ENCODE assay signal across 8 mouse cellular contexts in the genomic region with DNA sequence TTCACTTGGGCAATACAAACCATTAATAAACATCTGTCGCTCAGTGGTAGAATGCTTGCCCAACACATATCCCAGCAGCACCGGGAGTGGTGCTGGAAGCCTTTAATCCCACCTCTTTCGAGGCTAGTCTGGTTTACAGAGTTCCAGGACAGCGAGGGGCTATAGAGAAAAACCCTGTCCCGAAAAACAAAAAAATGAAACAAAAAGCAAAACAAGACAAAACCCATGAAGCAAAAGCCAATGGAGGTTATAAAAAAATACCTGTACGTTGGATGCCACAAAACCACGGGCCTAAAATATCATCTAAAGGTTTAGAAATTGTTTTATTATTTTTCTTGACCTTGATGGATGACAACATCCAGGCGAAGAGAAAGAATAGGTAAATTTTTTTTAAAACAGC. TPM values are rescaled to one million over a fixed set of nuclear protein-coding genes. Genes with fewer than 3 reads are reported as not detected.
DNase-seq lines count a peak whose midpoint lies in the region; ATAC-seq lines count a peak whose summit lies in the region.

No protein-coding gene starts in this region.

- H3K36me3 ChIP-seq in lung, embryonic 15.5 days, result peaks cover 3% of the 10 kb centered on the region; the same call in 1 of the 2 replicates
- H3K36me3 ChIP-seq in forebrain, embryonic 12.5 days (replicated peaks), result peaks cover 6% of the 10 kb centered on the region; the same call in 1 of the 2 replicates
- peaks cover 13% of the 10 kb centered on the region for H3K36me3 ChIP-seq in liver, embryonic 12.5 days
- 0 out of 2 replicates have a peak, but pooled peaks cover 3% of the 10 kb centered on the region for H3K36me3 ChIP-seq in stomach, embryonic 15.5 days

- no peak for DNase-seq in lung, postnatal 4 days
- no peak for DNase-seq in cerebellum, adult 9-10 months
- DNase-seq in adrenal gland, postnatal 10 days, result no peak
- no peak for DNase-seq in urinary bladder, postnatal 36 days (ENCODE audit: low spot score in 2 of 2)

- H3K9me3 ChIP-seq in lung, embryonic 15.5 days, result no peaks in the 10 kb centered on the region
- no peaks in the 10 kb centered on the region for H3K9me3 ChIP-seq in forebrain, embryonic 12.5 days
- H3K9me3 ChIP-seq in liver, embryonic 12.5 days (replicated peaks), result no peaks in the 10 kb centered on the region
- H3K9me3 ChIP-seq in stomach, embryonic 15.5 days, result no peaks in the 10 kb centered on the region

- H3K27ac ChIP-seq in lung, embryonic 15.5 days, result peak overlapping the region; percentile 51; the same call in 1 of the 2 replicates
- H3K27ac ChIP-seq in forebrain, embryonic 12.5 days, result 0 out of 2 replicates have a peak overlapping the region, but pooled peaks have one; percentile 10
- peak overlapping the region; percentile 80 for H3K27ac ChIP-seq in liver, embryonic 12.5 days
- H3K27ac ChIP-seq in stomach, embryonic 15.5 days, result peak overlapping the region; percentile 79; the same call in 1 of the 2 replicates

- no peaks in the 10 kb centered on the region for H3K27me3 ChIP-seq in lung, embryonic 15.5 days
- H3K27me3 ChIP-seq in forebrain, embryonic 12.5 days, result no peaks in the 10 kb centered on the region
- H3K27me3 ChIP-seq in liver, embryonic 12.5 days (replicated peaks), result no peaks in the 10 kb centered on the region
- no peaks in the 10 kb centered on the region for H3K27me3 ChIP-seq in stomach, embryonic 15.5 days (replicated peaks)

- H3K4me2 ChIP-seq in lung, embryonic 15.5 days, result peak overlapping the region; percentile 90
- H3K4me2 ChIP-seq in forebrain, embryonic 12.5 days, result peak overlapping the region; percentile 56
- H3K4me2 ChIP-seq in liver, embryonic 12.5 days, result peak overlapping the region; percentile 93
- peak overlapping the region; percentile 65 for H3K4me2 ChIP-seq in stomach, embryonic 15.5 days

- no peak for ATAC-seq in lung, embryonic 15.5 days (ENCODE audit: borderline replicate concordance, extremely low read depth, low FRiP score, low TSS enrichment)
- 0 out of 2 replicates have a peak, but pooled peaks have one; percentile 1 for ATAC-seq in forebrain, embryonic 12.5 days (ENCODE audit: low FRiP score)
- ATAC-seq in liver, embryonic 12.5 days, result no peak
- ATAC-seq in stomach, embryonic 15.5 days (ENCODE audit: insufficient read depth, low FRiP score, low read depth), result no peak

- peaks cover 53% of the 10 kb centered on the region for H3K4me1 ChIP-seq in lung, embryonic 15.5 days
- peaks cover 48% of the 10 kb centered on the region for H3K4me1 ChIP-seq in forebrain, embryonic 12.5 days
- peaks cover 47% of the 10 kb centered on the region for H3K4me1 ChIP-seq in liver, embryonic 12.5 days
- H3K4me1 ChIP-seq in stomach, embryonic 15.5 days, result peaks cover 39% of the 10 kb centered on the region

- H3K4me3 ChIP-seq in lung, embryonic 15.5 days, result peak overlapping the region; percentile 76
- peak overlapping the region; percentile 78 for H3K4me3 ChIP-seq in forebrain, embryonic 12.5 days (replicated peaks)
- peak overlapping the region; percentile 86 for H3K4me3 ChIP-seq in liver, embryonic 12.5 days
- H3K4me3 ChIP-seq in stomach, embryonic 15.5 days (replicated peaks), result peak overlapping the region; percentile 79

- peak overlapping the region; percentile 70 for H3K9ac ChIP-seq in lung, embryonic 15.5 days
- H3K9ac ChIP-seq in forebrain, embryonic 12.5 days, result peak overlapping the region; percentile 81; the same call in 1 of the 2 replicates
- peak overlapping the region; percentile 80 for H3K9ac ChIP-seq in liver, embryonic 12.5 days
- H3K9ac ChIP-seq in stomach, embryonic 15.5 days, result no peak overlapping the region

- WGBS in lung, embryonic 15.5 days, result 11% methylated on average over 8 of the region's 8 CpGs
- WGBS in forebrain, embryonic 12.5 days, result 12% methylated on average over 8 of the region's 8 CpGs
- 10% methylated on average over 8 of the region's 8 CpGs for WGBS in liver, embryonic 12.5 days (ENCODE audit: insufficient replicate concordance)
- WGBS in stomach, embryonic 15.5 days, result 12% methylated on average over 8 of the region's 8 CpGs

RNA-seq across cellular contexts. Expression of gene Actr1a, which starts 0.6 kb away (rescaled TPM):
- 137 and 139 TPM in 2 replicates for polyA plus RNA-seq in lung, embryonic 15.5 days (2015; fragmentation: Nextera tagmentation; extraction: Ambion mirVana)
- polyA plus RNA-seq in forebrain, embryonic 12.5 days (2016; fragmentation: Nextera tagmentation; extraction: Ambion mirVana), result 241 and 254 TPM in 2 replicates
- 71.5 and 72.9 TPM in 2 replicates for polyA plus RNA-seq in liver, embryonic 12.5 days (2016; fragmentation: Nextera tagmentation; extraction: Ambion mirVana)
- 122 TPM in 2 replicates for polyA plus RNA-seq in stomach, embryonic 15.5 days (2015; fragmentation: Nextera tagmentation; extraction: Ambion mirVana)
- total RNA-seq in adrenal gland, postnatal 10 days (2021), result 100 to 1,000 TPM; 100 to 106 TPM

RNA-seq across cellular contexts. Expression of gene Sufu, which starts 0.6 kb away (rescaled TPM):
- polyA plus RNA-seq in lung, embryonic 15.5 days (2015; fragmentation: Nextera tagmentation; extraction: Ambion mirVana), result 31.9 and 34.5 TPM in 2 replicates
- polyA plus RNA-seq in forebrain, embryonic 12.5 days (2016; fragmentation: Nextera tagmentation; extraction: Ambion mirVana), result 38.7 and 44.1 TPM in 2 replicates
- polyA plus RNA-seq in liver, embryonic 12.5 days (2016; fragmentation: Nextera tagmentation; extraction: Ambion mirVana), result 12.4 TPM in 2 replicates
- 24.9 and 26.2 TPM in 2 replicates for polyA plus RNA-seq in stomach, embryonic 15.5 days (2015; fragmentation: Nextera tagmentation; extraction: Ambion mirVana)
- 10 to 100 TPM; 21.5 to 23.4 TPM for total RNA-seq in adrenal gland, postnatal 10 days (2021)

RNA-seq across cellular contexts. Expression of gene 2310034G01Rik, which starts 46.0 kb away (rescaled TPM):
- 2.0 and 2.4 TPM in 2 replicates for polyA plus RNA-seq in lung, embryonic 15.5 days (2015; fragmentation: Nextera tagmentation; extraction: Ambion mirVana)
- 1.4 and 1.8 TPM in 2 replicates for polyA plus RNA-seq in forebrain, embryonic 12.5 days (2016; fragmentation: Nextera tagmentation; extraction: Ambion mirVana)
- polyA plus RNA-seq in liver, embryonic 12.5 days (2016; fragmentation: Nextera tagmentation; extraction: Ambion mirVana), result 0.37 and 0.41 TPM in 2 replicates
- polyA plus RNA-seq in stomach, embryonic 15.5 days (2015; fragmentation: Nextera tagmentation; extraction: Ambion mirVana), result 1.4 and 1.5 TPM in 2 replicates
- under 1 TPM; 0.33 to 0.58 TPM for total RNA-seq in adrenal gland, postnatal 10 days (2021)

RNA-seq across cellular contexts. Expression of gene Mfsd13a, which starts 55.2 kb away (rescaled TPM):
- 10.1 and 10.5 TPM in 2 replicates for polyA plus RNA-seq in lung, embryonic 15.5 days (2015; fragmentation: Nextera tagmentation; extraction: Ambion mirVana)
- polyA plus RNA-seq in forebrain, embryonic 12.5 days (2016; fragmentation: Nextera tagmentation; extraction: Ambion mirVana), result 8.8 and 9.3 TPM in 2 replicates
- polyA plus RNA-seq in liver, embryonic 12.5 days (2016; fragmentation: Nextera tagmentation; extraction: Ambion mirVana), result 13.2 and 14.5 TPM in 2 replicates
- polyA plus RNA-seq in stomach, embryonic 15.5 days (2015; fragmentation: Nextera tagmentation; extraction: Ambion mirVana), result 11.9 and 12.9 TPM in 2 replicates
- 1 to 10 TPM; 4.6 to 7.4 TPM for total RNA-seq in adrenal gland, postnatal 10 days (2021)

RNA-seq across cellular contexts. Expression of gene Cuedc2, which starts 57.6 kb away (rescaled TPM):
- polyA plus RNA-seq in lung, embryonic 15.5 days (2015; fragmentation: Nextera tagmentation; extraction: Ambion mirVana), result 146 and 154 TPM in 2 replicates
- 226 TPM in 2 replicates for polyA plus RNA-seq in forebrain, embryonic 12.5 days (2016; fragmentation: Nextera tagmentation; extraction: Ambion mirVana)
- polyA plus RNA-seq in liver, embryonic 12.5 days (2016; fragmentation: Nextera tagmentation; extraction: Ambion mirVana), result 97.6 and 99.1 TPM in 2 replicates
- 134 and 137 TPM in 2 replicates for polyA plus RNA-seq in stomach, embryonic 15.5 days (2015; fragmentation: Nextera tagmentation; extraction: Ambion mirVana)
- total RNA-seq in adrenal gland, postnatal 10 days (2021), result 10 to 100 TPM; 78.9 to 90.4 TPM

Comparison
In these comparisons a context has a peak if more than half of its experiments do, and no peak if none do; other contexts are left out.
1. H3K27ac ChIP-seq: peak in every context shown above with its lines; median percentile 80 in liver, embryonic 12.5 days; 79 in stomach, embryonic 15.5 days; 51 in lung, embryonic 15.5 days; 10 in forebrain, embryonic 12.5 days.